Mouse (Mus musculus): Measurements from ENCODE around the gene Dync1li2.

Gene Dync1li2

DNA sequence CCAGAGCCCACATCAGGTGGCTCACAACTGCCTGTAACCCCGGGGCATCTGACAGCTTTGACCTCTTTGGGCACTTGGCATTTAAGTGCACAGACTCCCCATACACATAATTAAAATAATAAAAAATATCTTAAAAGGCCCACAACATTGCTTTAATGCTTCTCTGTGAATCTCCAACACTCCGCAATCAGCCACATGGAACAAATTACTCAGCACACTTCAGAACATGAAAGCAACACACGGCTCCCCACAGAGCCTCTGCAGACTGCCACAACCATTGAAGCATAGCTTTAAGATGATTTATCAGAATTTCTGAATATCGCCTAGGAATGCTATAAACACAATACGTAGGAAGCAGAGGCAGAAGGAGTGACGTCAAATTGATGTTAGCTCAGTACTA lies 26.8 kb downstream of the Dync1li2 start:
- no peak for ATAC-seq (ENCODE audit: insufficient number of reproducible peaks, low FRiP score, low TSS enrichment)

DNA sequence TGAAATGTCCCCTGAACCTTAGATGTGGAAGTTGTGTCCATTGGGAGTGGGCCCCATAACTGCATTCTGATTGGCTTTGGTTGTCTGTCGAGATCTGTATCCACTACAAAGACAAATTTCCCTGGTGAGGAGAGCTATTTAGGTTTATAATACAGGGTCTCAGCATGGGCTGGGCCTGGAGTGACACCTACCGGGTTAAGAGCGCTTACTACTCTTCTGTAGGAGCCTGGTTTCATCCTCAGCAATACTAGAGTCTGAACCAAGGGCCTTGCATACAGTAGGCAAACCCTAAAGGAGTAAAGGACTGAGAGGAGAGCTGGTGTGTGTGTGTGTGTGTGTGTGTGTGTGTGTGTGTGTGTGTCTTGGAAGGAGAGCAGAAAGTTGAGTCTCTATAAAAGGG lies 28.6 kb downstream of the Dync1li2 start:
- no peak for ATAC-seq (ENCODE audit: insufficient number of reproducible peaks, low FRiP score, low TSS enrichment)

DNA sequence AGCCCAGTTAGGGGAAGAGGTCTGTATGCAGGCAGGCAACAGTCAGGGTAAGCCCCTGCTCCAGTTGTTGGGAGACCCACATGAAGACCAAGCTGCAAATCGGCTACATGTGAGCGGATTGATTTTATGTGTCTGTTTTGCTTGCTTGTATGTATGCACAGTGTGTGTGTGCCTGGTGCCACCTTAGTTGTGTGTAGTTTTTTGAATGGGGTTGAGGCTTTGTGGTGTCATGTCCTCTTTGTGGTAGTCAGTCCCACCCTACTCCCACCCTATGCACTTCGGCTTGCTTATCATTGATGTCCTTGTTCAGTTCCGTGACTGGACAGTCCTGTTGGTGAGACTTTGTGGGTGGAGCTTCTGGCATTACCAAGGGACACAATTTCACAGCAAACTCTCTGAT lies 29.1 kb downstream of the Dync1li2 start:
- ATAC-seq (ENCODE audit: insufficient number of reproducible peaks, low FRiP score, low TSS enrichment): no peak

DNA sequence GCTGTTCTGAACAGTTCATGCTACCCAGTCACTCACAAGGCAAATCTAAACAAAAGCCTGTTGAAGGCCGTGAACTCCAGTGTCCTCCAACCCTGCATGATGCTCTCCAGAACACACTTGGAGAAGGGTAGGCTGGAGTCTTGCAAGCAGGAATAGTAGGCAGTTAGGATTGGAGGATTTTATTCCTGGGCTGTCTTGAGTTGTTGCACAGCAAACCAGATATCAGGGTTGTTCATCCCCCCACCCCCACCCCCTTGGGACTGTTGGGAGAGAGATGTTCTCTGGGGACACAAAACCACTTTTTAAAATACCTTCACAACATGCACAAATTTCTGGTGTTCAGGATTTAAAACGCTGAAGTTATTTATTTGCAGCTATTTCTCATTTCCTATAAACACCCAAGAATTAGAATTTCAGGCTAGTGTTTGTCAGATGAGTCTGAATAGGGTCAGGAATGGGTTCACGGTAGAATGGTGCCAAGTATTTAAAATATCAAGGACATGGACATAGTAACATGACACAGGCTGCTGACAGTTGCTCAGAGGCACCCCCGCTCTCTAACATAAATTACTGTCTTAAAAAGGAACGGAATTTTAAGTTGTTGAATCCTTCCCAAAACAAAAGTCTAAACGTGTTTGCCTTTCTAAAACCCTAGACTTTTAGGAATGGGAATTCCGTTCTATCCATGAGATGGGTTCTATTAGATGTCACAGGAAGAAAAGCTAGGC lies 29.9 kb downstream of the Dync1li2 start:
- no peak for ATAC-seq (ENCODE audit: insufficient number of reproducible peaks, low FRiP score, low TSS enrichment)

DNA sequence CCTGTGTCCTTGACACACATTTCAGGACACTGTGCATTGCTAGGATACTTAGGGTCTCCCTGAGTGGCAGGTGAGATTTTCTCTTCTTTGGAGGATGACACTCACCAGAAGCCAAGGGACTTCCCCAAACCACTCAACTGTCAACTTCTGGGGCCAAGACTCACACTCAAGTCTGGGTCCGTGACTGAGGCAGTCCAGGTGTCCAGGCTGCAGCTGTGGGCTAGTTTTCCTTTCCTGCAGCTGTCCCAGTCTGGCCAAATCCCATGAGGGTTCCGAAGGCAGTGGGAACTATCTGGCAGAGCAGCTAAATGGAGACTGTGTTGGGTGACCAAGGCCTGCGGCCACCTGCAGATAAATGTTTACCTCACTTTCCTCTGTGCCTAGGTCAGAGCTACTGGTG lies 30.9 kb downstream of the Dync1li2 start:
- no peak for ATAC-seq (ENCODE audit: insufficient number of reproducible peaks, low FRiP score, low TSS enrichment)

DNA sequence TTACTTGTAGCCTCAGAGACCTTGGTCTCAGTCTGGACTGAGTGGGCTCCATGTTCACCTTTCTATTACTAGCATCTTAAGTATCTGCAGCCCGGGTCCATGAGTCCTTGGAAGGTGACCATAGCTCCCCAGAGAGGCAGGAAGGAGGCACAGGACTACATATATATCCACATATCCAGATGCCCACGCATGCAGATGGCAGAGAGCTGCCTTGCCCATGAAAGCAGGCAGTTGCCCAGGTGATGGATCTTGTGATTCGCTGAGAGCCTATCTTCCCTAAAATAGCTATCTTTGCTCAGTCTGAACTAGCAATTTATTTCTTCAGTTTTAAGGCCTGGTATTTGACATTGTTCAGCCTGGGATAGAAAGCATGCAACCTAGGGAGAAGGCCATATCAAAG lies 31.4 kb downstream of the Dync1li2 start:
- ATAC-seq (ENCODE audit: insufficient number of reproducible peaks, low FRiP score, low TSS enrichment): no peak

DNA sequence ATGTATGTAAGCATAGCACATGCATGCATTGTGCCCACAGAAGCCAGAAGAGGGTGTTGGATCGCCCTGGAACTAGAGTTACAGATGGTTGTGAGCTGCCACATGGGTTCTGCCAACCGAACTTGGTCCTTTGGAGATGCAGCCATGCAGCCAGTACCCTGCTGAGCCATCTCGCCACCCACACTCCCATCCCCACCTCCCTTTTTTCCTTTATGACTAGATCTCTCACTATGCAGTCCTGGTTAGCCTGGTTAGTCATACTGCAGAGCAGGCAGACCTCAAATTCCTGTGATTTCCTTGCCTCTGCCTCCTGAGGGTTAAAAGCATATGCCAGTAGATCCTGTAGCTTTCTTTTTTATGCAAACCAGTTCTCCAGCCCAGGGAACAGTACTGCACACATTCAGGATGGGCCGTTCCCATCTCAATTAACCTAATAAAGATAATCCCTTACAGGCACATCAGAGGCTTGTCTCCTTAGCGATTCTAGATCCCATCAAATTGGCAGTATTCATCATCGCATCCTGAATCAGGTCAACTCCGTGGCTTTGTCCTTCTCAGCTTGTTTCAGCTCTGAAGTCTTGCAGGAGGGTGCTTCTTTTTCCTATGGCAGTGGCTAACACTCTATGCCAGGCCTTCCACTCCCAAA lies 32.1 kb downstream of the Dync1li2 start:
- no peak for ATAC-seq (ENCODE audit: insufficient number of reproducible peaks, low FRiP score, low TSS enrichment)

DNA sequence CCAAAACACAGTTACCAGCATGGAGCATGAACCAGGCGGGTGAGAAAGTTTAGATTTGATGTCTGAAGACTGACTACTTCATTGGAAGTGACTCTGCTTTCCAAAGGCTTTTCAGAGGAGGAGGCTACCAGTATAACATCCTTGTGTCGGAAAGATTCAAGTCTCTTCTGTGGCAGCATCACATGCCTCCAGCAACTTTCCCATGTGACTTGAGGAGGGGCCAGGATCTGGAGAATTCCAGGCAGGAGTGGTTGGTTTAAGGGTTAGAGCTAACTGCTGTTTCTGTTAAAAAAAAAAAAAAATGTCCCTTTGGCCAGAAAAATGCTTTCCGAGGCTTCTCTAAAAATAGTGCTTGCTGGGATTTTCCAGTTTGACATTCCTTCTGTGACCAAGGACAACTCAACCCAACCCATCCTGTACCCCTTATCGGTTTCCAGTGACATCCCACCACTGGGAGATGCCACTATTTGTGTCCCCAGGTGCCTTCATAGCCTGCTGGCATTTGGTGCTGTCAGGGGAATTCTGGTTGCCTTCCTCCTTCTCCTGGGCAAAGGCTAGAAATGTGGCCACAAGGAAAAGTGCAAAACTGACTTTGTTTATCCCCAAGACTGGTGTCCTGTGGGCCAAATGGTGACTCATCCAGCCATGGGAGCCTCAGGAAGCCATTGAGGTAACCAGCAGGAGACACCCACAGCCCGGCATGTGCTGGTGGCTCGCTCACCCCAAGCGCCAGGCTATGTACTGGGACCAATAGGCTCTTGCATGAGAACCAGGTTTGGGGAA lies 34.3 kb downstream of the Dync1li2 start:
- ATAC-seq (ENCODE audit: insufficient number of reproducible peaks, low FRiP score, low TSS enrichment): no peak

DNA sequence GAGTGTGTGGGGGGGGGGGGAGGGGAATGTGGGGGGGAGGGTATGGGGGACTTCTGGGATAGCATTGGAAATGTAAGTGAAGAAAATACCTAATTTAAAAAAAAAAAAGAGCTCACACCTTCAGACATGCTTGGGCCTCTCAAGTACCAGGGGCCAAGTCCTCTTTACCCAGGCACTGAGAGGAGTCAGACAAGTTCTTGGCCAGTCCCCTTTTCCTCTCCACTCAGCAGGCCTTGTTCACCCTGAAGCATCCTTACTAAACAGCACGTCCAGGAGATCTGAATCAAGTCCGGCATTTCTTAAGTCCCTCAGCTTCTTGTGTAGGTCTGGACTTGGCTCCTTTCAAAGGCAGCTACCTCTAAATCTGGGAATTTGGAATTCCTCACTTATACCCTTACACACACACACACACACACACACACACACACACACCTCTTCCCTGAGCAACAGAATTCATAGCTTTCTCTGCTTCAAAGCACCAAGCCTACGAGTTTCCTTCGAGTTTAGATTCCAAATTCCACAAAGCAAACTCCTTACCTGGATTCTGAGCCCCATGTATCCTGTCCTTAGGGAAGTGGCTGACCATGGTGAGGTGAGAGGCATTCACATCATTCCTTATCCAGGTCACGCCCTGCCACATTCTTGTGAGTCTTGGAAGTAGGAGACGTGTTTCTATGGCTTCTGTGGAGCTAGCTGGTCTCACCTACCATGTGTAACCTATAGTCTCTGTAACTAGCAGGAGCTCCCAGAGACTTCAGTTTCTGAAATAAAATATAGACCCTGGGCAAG lies 36.3 kb downstream of the Dync1li2 start:
- no peak for ATAC-seq (ENCODE audit: insufficient number of reproducible peaks, low FRiP score, low TSS enrichment)

DNA sequence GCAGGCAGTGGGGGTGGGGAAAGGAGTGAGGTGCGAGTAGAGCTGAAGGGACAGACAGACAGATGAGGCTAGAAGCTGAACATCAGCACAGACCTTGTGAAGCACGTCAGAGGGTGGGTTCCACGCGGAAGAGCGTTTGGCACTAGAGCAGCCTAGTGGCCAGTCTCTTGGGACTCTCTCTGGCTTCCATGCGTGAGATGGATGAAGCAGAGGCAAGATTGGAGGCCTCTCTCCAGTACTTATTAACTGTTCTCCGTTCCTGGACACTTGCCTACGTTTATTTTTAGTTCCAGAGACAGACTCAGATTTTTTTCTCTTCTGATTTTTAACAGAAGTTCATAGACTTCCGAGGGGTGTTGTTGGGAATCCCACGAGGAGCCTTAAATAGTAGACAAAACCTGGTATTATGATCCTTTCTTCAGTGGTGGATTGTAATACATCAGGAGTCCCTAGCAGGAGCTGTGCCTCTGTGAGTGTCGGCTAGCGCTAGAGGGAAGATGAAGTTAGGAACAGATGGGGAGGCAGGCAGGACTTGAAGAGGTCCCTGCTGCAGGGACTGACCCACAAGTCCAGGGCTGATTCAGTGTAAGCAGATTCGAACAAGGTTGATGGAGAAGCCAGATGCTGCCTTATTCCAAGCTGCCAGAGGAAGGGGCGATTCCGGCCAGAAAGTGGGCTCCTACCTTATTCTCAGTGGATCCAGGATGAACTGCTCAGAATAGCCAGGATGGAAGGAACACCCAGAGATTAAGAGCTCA lies 37.2 kb downstream of the Dync1li2 start:
- no peak for ATAC-seq (ENCODE audit: insufficient number of reproducible peaks, low FRiP score, low TSS enrichment)

DNA sequence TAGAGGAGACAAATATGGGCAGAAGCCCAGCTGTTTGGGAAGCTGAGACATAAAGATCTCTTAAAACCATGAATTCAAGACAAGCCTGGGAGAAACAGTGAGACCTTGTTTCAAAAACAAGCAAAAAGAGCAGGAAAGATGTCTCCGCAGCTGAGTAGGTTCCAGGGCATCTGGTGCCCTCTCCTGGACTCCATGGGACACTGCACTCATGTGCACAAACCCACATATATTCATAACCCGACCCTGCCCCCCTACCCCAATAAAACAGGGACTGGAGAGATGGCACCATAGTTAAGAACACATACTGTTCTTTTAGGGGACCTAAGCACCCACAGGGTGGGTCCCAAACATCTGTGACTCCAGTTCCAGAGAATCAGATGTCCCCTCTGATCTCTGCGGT lies 39.3 kb downstream of the Dync1li2 start:
- no peak for ATAC-seq (ENCODE audit: insufficient number of reproducible peaks, low FRiP score, low TSS enrichment)

DNA sequence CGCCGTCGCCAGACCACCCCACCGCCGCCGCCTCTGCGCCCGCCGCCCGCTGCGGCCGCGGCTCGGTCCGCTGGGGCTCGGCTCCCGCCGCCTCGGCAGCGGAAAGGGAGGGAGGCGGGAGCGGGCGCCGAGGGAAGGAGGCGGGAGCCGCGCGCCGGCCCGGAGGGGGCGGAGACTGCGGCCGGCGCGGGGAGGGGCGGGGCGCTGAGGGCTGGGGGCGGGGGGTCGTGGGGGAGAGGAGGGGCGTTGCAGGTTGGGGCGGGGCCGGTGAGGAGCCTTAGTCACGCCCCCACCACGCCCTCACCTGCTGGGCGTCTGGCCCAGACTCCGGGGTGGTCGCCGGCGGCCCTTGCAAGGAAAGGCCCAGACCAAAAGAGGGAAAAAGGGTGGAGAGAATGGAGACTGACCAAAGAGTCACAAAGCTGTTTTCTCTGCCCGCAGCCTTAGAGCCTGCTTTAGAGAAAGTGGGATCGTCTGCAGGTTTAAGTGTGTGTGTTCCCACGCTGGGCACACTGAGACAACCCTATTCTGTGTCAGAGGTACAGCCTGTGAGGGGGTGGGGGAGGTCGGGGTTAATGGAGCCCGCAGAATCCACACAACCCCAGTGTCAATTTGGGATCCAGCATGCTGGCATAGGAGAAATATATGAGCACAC lies 47.0 kb downstream of the Dync1li2 start, which contains the start of gene Cmtm4:
Gene Cmtm4, minus strand, starts transcription at position 105 of the 655 bp plus-strand sequence.
- ATAC-seq (ENCODE audit: insufficient number of reproducible peaks, low FRiP score, low TSS enrichment): peak; percentile 75

DNA sequence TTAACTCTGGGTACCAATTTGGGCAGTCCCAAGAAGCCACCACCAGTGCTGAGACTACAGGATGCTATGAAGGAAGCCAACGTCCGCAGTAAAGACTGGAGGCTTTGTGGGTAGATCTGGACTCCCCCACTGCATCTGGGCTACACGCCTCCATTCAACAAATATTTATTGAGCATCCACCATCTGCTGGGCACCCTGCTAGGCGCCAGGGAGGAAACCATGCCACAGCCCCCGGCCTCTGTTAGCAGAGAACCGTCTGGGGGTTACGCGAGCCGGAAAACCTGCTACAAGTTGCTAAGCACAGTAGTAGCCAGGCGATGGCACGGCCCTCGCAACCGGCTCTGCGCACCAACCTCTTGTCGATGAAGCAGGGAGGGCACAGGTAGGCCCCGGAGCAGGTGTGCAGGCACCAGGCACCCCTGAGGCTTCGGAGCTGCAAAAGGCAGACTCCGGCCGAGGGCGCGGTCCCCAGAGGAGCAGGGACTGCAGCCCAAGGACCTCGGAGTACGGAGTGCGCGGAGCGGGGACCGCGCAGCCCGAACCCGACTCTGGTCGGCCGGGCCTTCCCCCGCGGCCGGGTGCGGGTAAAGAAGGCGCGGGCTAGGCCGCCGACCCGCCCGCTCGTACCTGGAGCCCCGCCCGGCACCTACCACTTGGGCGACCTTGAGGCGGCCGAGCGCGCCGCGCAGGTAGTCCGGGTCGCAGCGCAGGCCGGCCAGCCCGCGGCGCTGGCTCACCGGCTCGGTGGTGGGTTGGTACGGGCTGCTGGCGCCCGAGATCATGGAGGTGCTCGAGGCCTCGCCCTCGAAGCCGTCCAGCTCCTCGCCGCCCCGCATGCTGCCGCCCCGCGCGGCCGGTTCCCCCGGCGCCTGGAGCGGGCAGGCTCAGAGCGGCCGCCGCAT lies 47.8 kb downstream of the Dync1li2 start:
- ATAC-seq (ENCODE audit: insufficient number of reproducible peaks, low FRiP score, low TSS enrichment): peak; percentile 78

DNA sequence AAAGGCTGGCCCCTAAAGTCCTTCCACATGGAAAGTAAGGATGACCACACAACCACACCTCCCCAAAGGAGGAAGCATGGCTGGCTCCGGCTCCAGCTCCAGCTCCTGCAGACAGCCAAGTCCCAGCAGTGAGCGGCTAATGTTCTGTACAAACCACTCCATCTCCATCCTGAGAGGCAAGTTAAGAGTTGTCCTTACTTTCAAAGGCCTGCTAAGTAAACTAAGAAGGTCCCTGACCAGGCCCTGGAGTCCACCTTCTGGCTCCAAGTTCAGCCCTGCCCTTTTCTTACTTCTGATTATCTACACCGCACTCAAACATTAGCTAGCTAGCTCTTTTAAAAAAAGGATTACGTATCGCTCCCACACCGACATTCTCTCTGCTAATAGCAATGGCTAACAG lies 49.1 kb downstream of the Dync1li2 start:
- no peak for ATAC-seq (ENCODE audit: insufficient number of reproducible peaks, low FRiP score, low TSS enrichment)

DNA sequence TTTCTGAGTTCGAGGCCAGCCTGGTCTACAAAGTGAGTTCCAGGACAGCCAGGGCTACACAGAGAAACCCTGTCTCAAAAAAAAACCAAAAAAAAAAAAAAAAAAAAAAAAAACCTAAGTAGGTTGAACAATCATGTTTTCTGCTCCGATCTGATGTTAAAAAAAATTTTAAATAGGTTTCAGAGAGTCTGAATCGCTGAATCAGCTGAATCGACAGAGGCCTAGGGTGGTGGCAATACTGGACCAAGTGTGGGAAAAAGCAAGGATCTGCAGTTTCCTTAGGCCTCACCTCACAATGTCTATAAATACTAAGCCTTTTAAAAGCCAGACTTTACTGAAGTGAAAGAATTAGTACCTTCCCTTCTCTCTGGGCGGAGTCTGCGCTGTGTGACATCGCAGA lies 49.7 kb downstream of the Dync1li2 start:
- ATAC-seq (ENCODE audit: insufficient number of reproducible peaks, low FRiP score, low TSS enrichment): no peak

DNA sequence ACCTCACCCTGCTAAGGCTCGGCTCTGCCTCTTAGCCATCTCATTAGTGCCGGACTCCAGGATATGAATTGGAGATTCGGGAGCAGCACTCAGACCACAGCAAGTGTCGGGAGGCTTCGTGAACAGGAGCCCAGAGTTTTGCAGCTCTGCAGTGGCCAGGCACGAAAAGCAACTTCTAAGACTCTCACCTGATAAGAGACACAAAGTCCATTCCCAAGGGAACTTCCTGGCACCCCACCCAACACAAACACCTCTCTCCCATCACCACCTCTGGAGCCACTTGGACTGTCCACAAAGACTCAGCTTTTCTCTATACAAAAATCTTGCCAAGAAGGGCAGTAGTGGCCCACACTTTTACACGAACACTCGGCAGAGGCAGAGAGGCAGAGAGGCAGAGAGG lies 52.6 kb downstream of the Dync1li2 start:
- ATAC-seq (ENCODE audit: insufficient number of reproducible peaks, low FRiP score, low TSS enrichment): no peak

DNA sequence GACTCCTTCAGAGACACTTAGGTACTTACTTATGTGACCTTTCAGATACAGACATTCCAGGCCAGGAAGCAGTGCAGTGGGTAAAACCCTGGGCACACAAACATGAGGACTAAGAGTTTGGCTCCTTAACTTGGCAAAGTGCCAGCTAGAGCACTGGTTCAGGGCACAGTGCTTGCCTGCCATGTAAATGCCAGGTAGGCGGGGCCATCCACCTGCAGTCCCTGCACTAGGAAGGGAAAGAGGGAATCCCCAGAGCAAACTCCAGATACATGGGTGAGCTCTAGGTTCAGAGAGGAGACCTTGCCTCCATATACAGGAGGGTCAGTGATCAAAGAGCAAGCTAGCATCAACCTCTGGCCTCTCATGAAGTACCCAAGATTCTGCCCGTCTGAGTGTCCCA lies 54.9 kb downstream of the Dync1li2 start:
- peak; percentile 62; the same call in 1 of the 2 replicates for ATAC-seq (ENCODE audit: insufficient number of reproducible peaks, low FRiP score, low TSS enrichment)

DNA sequence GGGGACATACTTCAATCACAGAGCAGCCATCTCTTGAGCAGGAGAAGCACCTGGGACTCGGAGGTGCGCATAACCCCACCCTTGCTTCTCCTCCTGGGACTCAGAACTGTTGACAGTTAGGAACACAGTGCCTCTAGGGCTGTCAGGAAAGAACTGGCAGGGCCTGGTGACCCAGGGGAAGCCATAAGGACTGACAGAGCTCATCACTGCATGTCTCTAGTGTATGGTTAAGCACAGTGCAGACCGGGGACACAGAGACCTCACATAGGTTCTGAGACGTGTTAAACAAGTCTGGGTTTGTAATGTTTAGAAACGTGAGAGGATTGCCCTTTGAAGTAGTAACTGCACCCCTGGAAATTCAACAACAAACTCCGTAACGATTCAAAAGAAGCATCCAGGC lies 55.3 kb downstream of the Dync1li2 start:
- no peak for ATAC-seq (ENCODE audit: insufficient number of reproducible peaks, low FRiP score, low TSS enrichment)
